Mouse (Mus musculus) megakaryocyte, embryonic 14.5 days (primary cell): ENCODE results near the gene Crybb2.

Experiments
- FLI1 ChIP-seq: IDR thresholded peaks from 2 replicates; pipeline ENCODE4 v1.6.1; 2012; ENCODE audit warnings: low read length, inconsistent platforms, mixed read lengths
- GATA1 ChIP-seq: IDR thresholded peaks from 3 replicates; pipeline ENCODE4 v1.6.1; 2012; ENCODE audit warnings: mixed read lengths, low read length, inconsistent platforms, borderline replicate concordance

DNA sequence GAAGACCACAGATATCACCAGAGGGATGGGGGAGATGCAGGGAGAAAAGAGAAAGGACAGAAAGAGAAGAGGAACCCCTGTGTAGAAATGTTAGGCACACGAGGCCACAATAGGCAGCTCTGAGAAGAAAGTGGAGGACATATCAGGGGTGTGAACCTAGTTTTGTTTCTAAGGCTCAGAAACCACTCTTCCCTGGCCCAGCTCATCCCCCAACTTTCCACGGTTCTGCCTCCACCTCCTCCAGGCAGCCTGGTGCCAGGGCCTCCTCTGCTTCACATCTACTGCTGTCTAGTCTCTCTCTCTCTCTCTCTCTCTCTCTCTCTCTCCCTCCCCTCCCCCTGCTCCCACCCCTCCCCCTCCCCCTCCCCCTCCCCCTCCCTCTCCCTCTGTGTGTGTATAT lies 61.4 kb downstream of the Crybb2 start:
- no peak for TF ChIP-seq GATA1
- TF ChIP-seq FLI1, result no peak
